Mouse (Mus musculus): ENCODE results near the gene Apoe. TPM values are rescaled to one million over a fixed set of nuclear protein-coding genes. Genes with fewer than 3 reads are reported as not detected.

Gene Apoe
- polyA plus RNA-seq, 1 experiment from 2014 or later = 585 TPM

GRCm38 (mm10) chr7:19713196-19713595 lies 14.2 kb upstream of the Apoe start:
- Histone ChIP-seq H3K9me3 (replicated peaks; ENCODE audit: low read length) (no peaks in the 10 kb centered on the region), H3K27me3 (ENCODE audit: insufficient read depth, low read length) (no peaks in the 10 kb centered on the region), H3K4me2 (ENCODE audit: low read length) (no peak overlapping the region), H3K4me3 (replicated peaks; ENCODE audit: low read depth, low read length) (no peak overlapping the region), H3K27ac (no peak overlapping the region), H3K36me3 (ENCODE audit: insufficient read depth, low read length) (peaks cover 40% of the 10 kb centered on the region), H3K4me1 (replicated peaks; ENCODE audit: insufficient read depth, low read length) (no peaks in the 10 kb centered on the region), H3K9ac (ENCODE audit: low read depth, low read length) (no peak overlapping the region)
- no peak for ATAC-seq (replicated peaks; ENCODE audit: low FRiP score, low read depth)
- DNase-seq (ENCODE audit: low spot score) = peak; percentile 34
- WGBS = 38% methylated on average over 4 of the region's 4 CpGs
- TF ChIP-seq CTCF (IDR thresholded peaks at IDR 0.05; ENCODE audit: low read depth) = peak; percentile 64

GRCm38 (mm10) chr7:19712414-19712813 lies 13.4 kb upstream of the Apoe start:
- peaks cover 36% of the 10 kb centered on the region for H3K36me3 ChIP-seq (ENCODE audit: insufficient read depth, low read length)
- no peaks in the 10 kb centered on the region for H3K27me3 ChIP-seq (ENCODE audit: insufficient read depth, low read length)
- H3K9me3 ChIP-seq (replicated peaks; ENCODE audit: low read length) = no peaks in the 10 kb centered on the region
- peak; percentile 77 for TF ChIP-seq CTCF (IDR thresholded peaks at IDR 0.05; ENCODE audit: low read depth)
- no peak overlapping the region for H3K4me3 ChIP-seq (replicated peaks; ENCODE audit: low read depth, low read length)
- H3K9ac ChIP-seq (ENCODE audit: low read depth, low read length) = no peak overlapping the region
- no peak for DNase-seq (ENCODE audit: low spot score)
- no peak for ATAC-seq (replicated peaks; ENCODE audit: low FRiP score, low read depth)
- H3K4me2 ChIP-seq (ENCODE audit: low read length) = no peak overlapping the region
- H3K4me1 ChIP-seq (replicated peaks; ENCODE audit: insufficient read depth, low read length) = no peaks in the 10 kb centered on the region
- no peak overlapping the region for H3K27ac ChIP-seq
- 73% methylated on average over 4 of the region's 4 CpGs for WGBS

GRCm38 (mm10) chr7:19710650-19711049 lies 11.7 kb upstream of the Apoe start:
- DNase-seq (ENCODE audit: low spot score) (no peak), ATAC-seq (replicated peaks; ENCODE audit: low FRiP score, low read depth) (no peak)
- no peak overlapping the region for H3K4me2 ChIP-seq (ENCODE audit: low read length)
- no peak for TF ChIP-seq CTCF (IDR thresholded peaks at IDR 0.05; ENCODE audit: low read depth)
- no peak overlapping the region for H3K27ac ChIP-seq
- H3K9ac ChIP-seq (ENCODE audit: low read depth, low read length) = no peak overlapping the region
- WGBS = 85% methylated on average over 10 of the region's 10 CpGs
- peaks cover 42% of the 10 kb centered on the region for H3K36me3 ChIP-seq (ENCODE audit: insufficient read depth, low read length)
- no peaks in the 10 kb centered on the region for H3K9me3 ChIP-seq (replicated peaks; ENCODE audit: low read length)
- H3K4me3 ChIP-seq (replicated peaks; ENCODE audit: low read depth, low read length) = no peak overlapping the region
- H3K4me1 ChIP-seq (replicated peaks; ENCODE audit: insufficient read depth, low read length) = no peaks in the 10 kb centered on the region
- H3K27me3 ChIP-seq (ENCODE audit: insufficient read depth, low read length) = no peaks in the 10 kb centered on the region

DNA sequence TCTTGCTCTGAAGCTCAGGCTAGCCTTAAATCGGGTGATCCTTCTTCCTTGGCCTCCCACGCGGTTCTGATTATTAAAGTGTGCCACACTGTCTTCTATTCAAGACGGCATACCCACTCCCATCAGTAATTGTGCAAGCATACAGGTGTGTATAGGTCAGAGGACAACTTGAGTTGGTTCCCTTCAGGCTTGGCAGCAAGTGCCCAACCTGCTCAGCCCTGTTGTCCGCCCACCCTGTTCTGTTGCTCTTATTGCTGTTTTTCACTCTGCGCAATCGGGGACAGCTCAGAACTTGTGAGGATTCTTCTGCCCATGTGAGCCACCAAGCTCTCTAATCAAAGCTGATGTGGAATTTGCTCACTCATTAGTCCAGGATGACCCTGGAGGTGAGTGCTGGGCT lies 6.3 kb upstream of the Apoe start:
- peaks cover 31% of the 10 kb centered on the region for H3K36me3 ChIP-seq (ENCODE audit: insufficient read depth, low read length)
- H3K9ac ChIP-seq (ENCODE audit: low read depth, low read length) = no peak overlapping the region
- no peak overlapping the region for H3K4me3 ChIP-seq (replicated peaks; ENCODE audit: low read depth, low read length)
- H3K27ac ChIP-seq = no peak overlapping the region
- H3K4me2 ChIP-seq (ENCODE audit: low read length) = no peak overlapping the region
- DNase-seq (ENCODE audit: low spot score) (no peak), ATAC-seq (replicated peaks; ENCODE audit: low FRiP score, low read depth) (no peak)
- H3K27me3 ChIP-seq (ENCODE audit: insufficient read depth, low read length) = no peaks in the 10 kb centered on the region
- H3K9me3 ChIP-seq (replicated peaks; ENCODE audit: low read length) = no peaks in the 10 kb centered on the region
- peaks cover 7% of the 10 kb centered on the region; the same call in 1 of the 2 replicates for H3K4me1 ChIP-seq (replicated peaks; ENCODE audit: insufficient read depth, low read length)
- no peak for TF ChIP-seq CTCF (IDR thresholded peaks at IDR 0.05; ENCODE audit: low read depth)
- 95% methylated on average over 7 of the region's 7 CpGs for WGBS

DNA sequence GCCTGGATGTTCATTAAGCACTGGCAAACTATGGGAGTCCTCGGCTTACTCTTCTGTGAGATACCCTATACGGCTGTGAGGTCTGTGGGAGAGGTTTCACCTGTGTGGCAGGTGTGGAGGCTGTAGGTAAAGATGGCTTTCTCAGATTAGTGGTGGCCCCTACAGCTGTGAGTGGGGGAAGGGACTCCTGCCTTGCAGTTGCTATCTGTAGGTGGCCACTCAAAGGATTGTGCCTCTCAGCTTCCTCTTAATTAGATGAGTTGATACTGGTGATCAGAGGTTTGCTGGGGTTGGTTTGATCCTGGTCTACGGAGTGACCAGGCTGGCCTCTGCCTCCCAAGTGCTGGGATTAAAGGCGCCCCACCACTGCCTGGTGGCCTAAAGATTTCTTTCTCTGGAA lies 5.5 kb upstream of the Apoe start:
- ATAC-seq (replicated peaks; ENCODE audit: low FRiP score, low read depth) = no peak
- no peak for DNase-seq (ENCODE audit: low spot score)
- Histone ChIP-seq H3K4me3 (replicated peaks; ENCODE audit: low read depth, low read length) (no peak overlapping the region), H3K9ac (ENCODE audit: low read depth, low read length) (no peak overlapping the region), H3K4me1 (replicated peaks; ENCODE audit: insufficient read depth, low read length) (peaks cover 8% of the 10 kb centered on the region; the same call in 1 of the 2 replicates), H3K4me2 (ENCODE audit: low read length) (no peak overlapping the region), H3K27me3 (ENCODE audit: insufficient read depth, low read length) (no peaks in the 10 kb centered on the region), H3K9me3 (replicated peaks; ENCODE audit: low read length) (no peaks in the 10 kb centered on the region), H3K36me3 (ENCODE audit: insufficient read depth, low read length) (peaks cover 25% of the 10 kb centered on the region), H3K27ac (no peak overlapping the region)
- 89% methylated on average over 4 of the region's 4 CpGs for WGBS
- no peak for TF ChIP-seq CTCF (IDR thresholded peaks at IDR 0.05; ENCODE audit: low read depth)

- WGBS = 89% methylated on average over 16 of the region's 16 CpGs
- H3K36me3 ChIP-seq (ENCODE audit: insufficient read depth, low read length) = peaks cover 16% of the 10 kb centered on the region; the same call in 1 of the 2 replicates
- DNase-seq (ENCODE audit: low spot score) = no peak
Observed at GRCm38 (mm10) chr7:19702859-19703555, 4.0 kb upstream of the Apoe start.

More at GRCm38 (mm10) chr7:19702859-19703555, 4.0 kb upstream of the Apoe start:
- Histone ChIP-seq H3K4me3 (replicated peaks; ENCODE audit: low read depth, low read length) (no peak overlapping the region), H3K9me3 (replicated peaks; ENCODE audit: low read length) (no peaks in the 10 kb centered on the region), H3K27ac (no peak overlapping the region), H3K27me3 (ENCODE audit: insufficient read depth, low read length) (no peaks in the 10 kb centered on the region), H3K4me1 (replicated peaks; ENCODE audit: insufficient read depth, low read length) (peaks cover 8% of the 10 kb centered on the region), H3K4me2 (ENCODE audit: low read length) (no peak overlapping the region), H3K9ac (ENCODE audit: low read depth, low read length) (no peak overlapping the region)
- no peak for ATAC-seq (replicated peaks; ENCODE audit: low FRiP score, low read depth)
- no peak for TF ChIP-seq CTCF (IDR thresholded peaks at IDR 0.05; ENCODE audit: low read depth)
